Mouse (Mus musculus): ENCODE data around the gene Kif3b. TPM values are rescaled to one million over a fixed set of nuclear protein-coding genes. Genes with fewer than 3 reads are reported as not detected.
A peak's percentile ranks its signal among the peaks of the same experiment; 100 is the strongest.

Kif3b gene
- polyA plus RNA-seq, 1 experiment from 2014 or later = 7.7 TPM

DNA sequence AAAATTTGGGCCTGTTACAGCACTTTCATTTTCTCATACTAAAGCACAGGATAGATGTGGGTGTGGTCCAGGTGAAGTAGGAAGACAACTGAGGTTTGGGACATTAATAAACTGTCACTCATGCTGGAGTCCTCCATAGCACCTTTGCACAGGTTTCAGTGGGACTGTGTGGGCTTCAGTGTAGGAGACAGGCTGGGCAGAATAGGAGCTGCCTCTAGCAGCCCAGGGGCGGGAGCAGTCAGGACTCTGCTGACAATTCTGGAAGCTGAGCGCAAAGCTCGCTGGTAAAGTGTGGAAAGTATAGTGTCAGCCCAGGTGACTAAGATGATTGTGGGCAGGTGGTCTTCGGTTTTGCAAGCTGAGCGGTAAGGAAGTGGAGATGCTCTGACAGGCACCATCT, 9.9 kb downstream of the Kif3b start:
- H3K36me3 ChIP-seq = no peaks in the 10 kb centered on the region
- no peak overlapping the region for H3K27ac ChIP-seq
- WGBS = 94% methylated on average over 5 of the region's 5 CpGs
- H3K9ac ChIP-seq = no peak overlapping the region
- H3K27me3 ChIP-seq (replicated peaks) = no peaks in the 10 kb centered on the region
- H3K4me2 ChIP-seq (replicated peaks) = no peak overlapping the region
- H3K4me1 ChIP-seq (replicated peaks) = no peaks in the 10 kb centered on the region; the same call in 1 of the 2 replicates
- H3K4me3 ChIP-seq (replicated peaks) = no peak overlapping the region
- H3K9me3 ChIP-seq = no peaks in the 10 kb centered on the region
- no peak for ATAC-seq

DNA sequence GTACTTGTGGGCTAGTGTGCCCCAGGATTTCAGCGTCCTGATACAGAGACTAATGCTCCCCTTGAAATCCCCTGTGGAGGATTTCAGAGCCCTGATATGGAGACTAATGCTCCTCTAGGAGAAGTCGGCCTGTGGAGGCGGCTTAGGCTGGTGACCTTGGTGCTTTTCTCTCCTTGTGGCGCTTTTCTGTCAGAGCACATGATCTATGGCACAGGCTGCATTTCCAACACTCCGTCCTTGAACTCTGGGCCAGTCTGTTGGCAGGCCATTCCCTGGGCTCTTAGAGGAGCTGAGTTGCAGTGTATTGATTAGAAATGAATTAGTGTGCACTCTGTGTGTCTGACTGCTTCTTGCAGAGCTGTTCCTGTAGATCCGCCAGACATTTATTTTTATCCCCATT, 14.0 kb downstream of the Kif3b start:
- no peaks in the 10 kb centered on the region for H3K9me3 ChIP-seq
- H3K9ac ChIP-seq = no peak overlapping the region
- no peaks in the 10 kb centered on the region for H3K27me3 ChIP-seq (replicated peaks)
- H3K27ac ChIP-seq = peak overlapping the region; percentile 40; the same call in 1 of the 2 replicates
- H3K4me3 ChIP-seq (replicated peaks) = no peak overlapping the region
- H3K4me1 ChIP-seq (replicated peaks) = no peaks in the 10 kb centered on the region
- H3K36me3 ChIP-seq = no peaks in the 10 kb centered on the region
- peak; percentile 51; the same call in 1 of the 2 replicates for ATAC-seq
- H3K4me2 ChIP-seq (replicated peaks) = no peak overlapping the region
- WGBS = 67% methylated on average over 6 of the region's 6 CpGs

DNA sequence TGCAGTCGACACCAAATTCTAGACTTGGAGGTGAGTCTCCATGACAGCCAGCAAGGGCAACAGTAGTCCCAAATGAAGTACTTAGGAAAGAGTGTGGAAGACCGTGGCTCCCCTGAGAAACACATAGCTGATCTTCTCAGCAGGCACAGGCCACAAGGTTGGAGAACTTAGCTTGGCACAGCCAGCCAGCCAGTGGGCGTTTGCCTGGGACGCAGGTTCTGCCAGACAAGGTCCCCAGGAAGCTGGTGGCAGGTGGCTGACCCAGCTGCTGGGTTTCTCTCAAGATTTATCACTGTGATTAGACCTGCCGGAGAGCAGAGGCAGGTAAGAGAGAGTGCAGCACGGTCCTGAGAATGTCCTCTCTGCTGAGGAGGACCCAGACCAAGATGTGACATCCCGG, 17.4 kb downstream of the Kif3b start:
- Histone ChIP-seq H3K4me1 (replicated peaks) (no peaks in the 10 kb centered on the region), H3K36me3 (no peaks in the 10 kb centered on the region), H3K27me3 (replicated peaks) (no peaks in the 10 kb centered on the region), H3K9me3 (no peaks in the 10 kb centered on the region), H3K4me2 (replicated peaks) (no peak overlapping the region), H3K27ac (no peak overlapping the region), H3K4me3 (replicated peaks) (no peak overlapping the region), H3K9ac (no peak overlapping the region)
- no peak for ATAC-seq
- WGBS = 67% methylated on average over 7 of the region's 7 CpGs

GRCm38 (mm10) chr2:153309106-153309505, 17.9 kb downstream of the Kif3b start:
- no peak overlapping the region for H3K4me3 ChIP-seq (replicated peaks)
- H3K27ac ChIP-seq = no peak overlapping the region
- no peaks in the 10 kb centered on the region for H3K27me3 ChIP-seq (replicated peaks)
- H3K36me3 ChIP-seq = no peaks in the 10 kb centered on the region
- H3K9ac ChIP-seq = no peak overlapping the region
- 61% methylated on average over 8 of the region's 8 CpGs for WGBS
- no peaks in the 10 kb centered on the region for H3K9me3 ChIP-seq
- no peak overlapping the region for H3K4me2 ChIP-seq (replicated peaks)
- no peaks in the 10 kb centered on the region for H3K4me1 ChIP-seq (replicated peaks)
- no peak for ATAC-seq

DNA sequence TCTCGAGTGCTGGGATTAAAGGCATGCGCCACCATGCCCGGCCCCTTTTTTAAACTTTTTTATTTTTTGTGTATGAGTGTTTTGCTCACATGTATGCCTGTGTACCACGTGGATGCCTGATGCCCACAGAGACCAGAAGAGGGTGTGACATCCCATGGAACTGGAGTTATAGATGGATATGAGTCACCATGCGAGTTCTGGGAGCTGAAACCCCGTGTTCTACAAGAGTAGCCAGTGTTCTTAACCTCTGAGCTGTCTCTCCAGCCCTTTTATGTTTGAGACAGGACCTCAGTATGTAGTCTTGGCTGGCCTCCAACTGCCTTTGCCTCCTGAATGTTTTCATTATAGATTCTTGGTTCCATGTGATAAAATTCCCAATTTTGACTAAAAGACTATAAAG, 19.0 kb downstream of the Kif3b start:
- ATAC-seq = no peak
- Histone ChIP-seq H3K4me3 (replicated peaks) (no peak overlapping the region), H3K27me3 (replicated peaks) (no peaks in the 10 kb centered on the region), H3K27ac (no peak overlapping the region), H3K4me2 (replicated peaks) (no peak overlapping the region), H3K36me3 (no peaks in the 10 kb centered on the region), H3K9me3 (no peaks in the 10 kb centered on the region), H3K4me1 (replicated peaks) (no peaks in the 10 kb centered on the region), H3K9ac (no peak overlapping the region)
- WGBS = 81% methylated on average over 6 of the region's 6 CpGs

DNA sequence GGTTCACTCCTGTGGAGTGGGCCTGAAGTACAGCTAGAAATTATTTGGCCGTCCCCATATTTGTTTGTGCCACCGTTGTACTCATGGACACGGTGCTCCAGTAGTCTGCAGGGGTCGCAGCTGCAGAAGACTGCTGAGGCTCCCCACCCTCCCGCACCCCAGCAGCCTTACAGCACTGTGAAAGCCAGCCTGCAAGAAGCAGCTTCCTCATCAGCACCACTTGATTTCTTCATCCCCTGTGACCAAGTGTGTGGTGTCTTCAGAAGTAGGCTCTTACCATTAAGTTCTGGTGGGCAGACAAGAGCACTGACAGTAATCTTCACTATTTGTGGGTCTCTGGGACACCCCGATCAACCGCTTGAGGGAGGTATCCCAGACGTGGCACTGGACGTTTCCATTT, 21.7 kb downstream of the Kif3b start:
- Histone ChIP-seq H3K9me3 (no peaks in the 10 kb centered on the region), H3K4me2 (replicated peaks) (no peak overlapping the region), H3K27ac (no peak overlapping the region), H3K4me1 (replicated peaks) (no peaks in the 10 kb centered on the region), H3K9ac (no peak overlapping the region), H3K4me3 (replicated peaks) (no peak overlapping the region), H3K36me3 (no peaks in the 10 kb centered on the region), H3K27me3 (replicated peaks) (no peaks in the 10 kb centered on the region)
- whole genome bisulfite sequencing = 86% methylated on average over 9 of the region's 9 CpGs
- no peak for ATAC-seq

GRCm38 (mm10) chr2:153318408-153318807, 27.2 kb downstream of the Kif3b start:
- Histone ChIP-seq H3K9me3 (no peaks in the 10 kb centered on the region), H3K4me3 (replicated peaks) (no peak overlapping the region), H3K9ac (no peak overlapping the region), H3K4me2 (replicated peaks) (no peak overlapping the region), H3K4me1 (replicated peaks) (no peaks in the 10 kb centered on the region), H3K36me3 (0 out of 2 replicates have a peak, but pooled peaks cover 11% of the 10 kb centered on the region), H3K27ac (no peak overlapping the region), H3K27me3 (replicated peaks) (no peaks in the 10 kb centered on the region)
- 97% methylated on average over 4 of the region's 4 CpGs for WGBS
- no peak for ATAC-seq

- 80% methylated on average over 8 of the region's 8 CpGs for WGBS
- no peaks in the 10 kb centered on the region for H3K9me3 ChIP-seq
- H3K36me3 ChIP-seq = peaks cover 12% of the 10 kb centered on the region
- no peak for ATAC-seq
- 0 out of 2 replicates have a peak overlapping the region, but pooled peaks have one; percentile 15 for H3K27ac ChIP-seq
- no peak overlapping the region for H3K9ac ChIP-seq
- H3K4me1 ChIP-seq (replicated peaks) = no peaks in the 10 kb centered on the region
- H3K4me3 ChIP-seq (replicated peaks) = no peak overlapping the region
- H3K4me2 ChIP-seq (replicated peaks) = no peak overlapping the region
- H3K27me3 ChIP-seq (replicated peaks) = no peaks in the 10 kb centered on the region
Observed at GRCm38 (mm10) chr2:153319036-153319643, 27.9 kb downstream of the Kif3b start.

DNA sequence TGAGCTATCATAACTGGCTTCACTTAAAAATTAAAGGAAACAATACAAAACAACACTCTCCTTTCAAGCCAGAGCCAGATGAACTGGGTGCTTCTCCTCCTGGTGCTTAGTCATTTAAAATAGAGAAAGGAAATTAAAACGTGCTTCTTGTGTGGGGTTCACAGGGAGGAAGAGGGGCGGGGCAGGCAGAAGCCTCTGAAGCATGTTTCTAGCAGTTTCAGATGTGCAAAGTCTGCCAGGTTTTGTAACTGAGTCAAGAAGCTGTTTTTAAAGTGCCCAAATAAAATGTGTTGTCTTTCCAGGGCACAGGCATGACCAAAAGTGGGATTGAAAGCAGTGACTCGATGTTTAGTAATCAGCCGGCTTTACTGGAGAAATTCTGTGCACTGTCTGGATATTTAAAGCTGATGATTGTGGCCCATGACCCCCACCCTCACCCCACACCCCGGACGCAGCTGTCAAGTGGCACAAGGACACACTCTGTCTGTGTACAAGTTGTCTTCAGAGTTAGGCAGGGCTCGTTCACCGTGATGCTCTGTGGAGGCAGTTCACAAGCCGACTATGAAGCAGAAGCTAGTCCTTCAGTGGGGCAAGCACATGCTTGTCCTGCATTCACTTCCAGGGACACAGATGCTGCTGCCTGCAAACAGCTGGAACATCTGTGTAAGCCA, 34.6 kb downstream of the Kif3b start:
- no peaks in the 10 kb centered on the region for H3K9me3 ChIP-seq
- WGBS = 75% methylated on average over 9 of the region's 9 CpGs
- ATAC-seq = no peak
- H3K27me3 ChIP-seq (replicated peaks) = no peaks in the 10 kb centered on the region
- H3K4me1 ChIP-seq (replicated peaks) = no peaks in the 10 kb centered on the region
- H3K27ac ChIP-seq = no peak overlapping the region
- no peak overlapping the region for H3K9ac ChIP-seq
- H3K36me3 ChIP-seq = peaks cover 26% of the 10 kb centered on the region
- H3K4me3 ChIP-seq (replicated peaks) = no peak overlapping the region
- no peak overlapping the region for H3K4me2 ChIP-seq (replicated peaks)

DNA sequence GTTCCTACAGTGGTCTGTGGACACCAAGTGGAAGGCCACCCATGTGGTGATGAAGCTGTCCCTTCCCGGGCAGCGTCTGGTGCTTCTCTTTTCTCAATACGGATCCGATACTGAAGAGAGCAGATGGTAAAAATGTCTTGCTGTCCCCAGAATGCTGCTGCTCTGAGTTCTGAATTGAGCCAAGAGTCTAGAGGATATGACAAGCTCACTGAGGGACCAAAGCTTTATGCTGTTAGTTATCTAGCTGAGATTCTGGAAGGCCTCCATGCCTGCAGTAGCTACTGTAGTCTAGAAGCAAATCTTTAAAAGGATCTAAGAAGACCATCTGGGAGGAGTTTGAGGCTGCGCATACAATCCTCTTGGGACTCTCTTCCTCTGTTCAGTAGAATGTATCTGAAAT, 41.1 kb downstream of the Kif3b start:
- Histone ChIP-seq H3K27me3 (replicated peaks) (no peaks in the 10 kb centered on the region), H3K27ac (no peak overlapping the region), H3K4me1 (replicated peaks) (no peaks in the 10 kb centered on the region), H3K9ac (no peak overlapping the region), H3K9me3 (no peaks in the 10 kb centered on the region), H3K36me3 (peaks cover 14% of the 10 kb centered on the region), H3K4me2 (replicated peaks) (no peak overlapping the region), H3K4me3 (replicated peaks) (no peak overlapping the region)
- 92% methylated on average over 5 of the region's 5 CpGs for WGBS
- no peak for ATAC-seq

DNA sequence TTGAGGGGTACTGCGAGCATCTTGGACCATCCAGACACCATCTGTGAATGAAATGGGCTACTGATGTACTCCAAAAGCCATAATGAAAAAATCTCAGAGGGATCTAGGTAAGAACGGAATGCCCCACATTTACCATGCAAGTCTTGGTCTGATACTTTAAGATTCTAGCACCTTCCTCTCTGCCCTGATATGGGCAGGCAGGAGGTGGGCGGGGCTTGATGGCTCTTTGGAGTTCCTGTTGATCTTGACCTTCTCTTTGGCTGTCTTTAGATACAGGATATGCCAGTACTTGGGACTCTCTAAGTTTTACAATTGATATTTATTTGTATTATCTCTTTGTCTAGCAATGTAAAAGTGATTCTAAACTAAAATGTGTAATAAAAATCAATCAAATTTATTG, 41.8 kb downstream of the Kif3b start:
- ATAC-seq = no peak
- no peaks in the 10 kb centered on the region for H3K9me3 ChIP-seq
- H3K9ac ChIP-seq = no peak overlapping the region
- 92% methylated on average over 3 of the region's 3 CpGs for WGBS
- no peak overlapping the region for H3K4me2 ChIP-seq (replicated peaks)
- H3K36me3 ChIP-seq = peaks cover 14% of the 10 kb centered on the region
- H3K27ac ChIP-seq = no peak overlapping the region
- no peaks in the 10 kb centered on the region for H3K27me3 ChIP-seq (replicated peaks)
- no peaks in the 10 kb centered on the region for H3K4me1 ChIP-seq (replicated peaks)
- H3K4me3 ChIP-seq (replicated peaks) = no peak overlapping the region

GRCm38 (mm10) chr2:153333822-153334232, 42.6 kb downstream of the Kif3b start:
- no peak overlapping the region for H3K9ac ChIP-seq
- no peak for ATAC-seq
- no peak overlapping the region for H3K4me2 ChIP-seq (replicated peaks)
- 71% methylated on average over 6 of the region's 6 CpGs for WGBS
- H3K4me1 ChIP-seq (replicated peaks) = no peaks in the 10 kb centered on the region
- H3K36me3 ChIP-seq = peaks cover 14% of the 10 kb centered on the region
- H3K4me3 ChIP-seq (replicated peaks) = no peak overlapping the region
- no peak overlapping the region for H3K27ac ChIP-seq
- no peaks in the 10 kb centered on the region for H3K27me3 ChIP-seq (replicated peaks)
- H3K9me3 ChIP-seq = no peaks in the 10 kb centered on the region

DNA sequence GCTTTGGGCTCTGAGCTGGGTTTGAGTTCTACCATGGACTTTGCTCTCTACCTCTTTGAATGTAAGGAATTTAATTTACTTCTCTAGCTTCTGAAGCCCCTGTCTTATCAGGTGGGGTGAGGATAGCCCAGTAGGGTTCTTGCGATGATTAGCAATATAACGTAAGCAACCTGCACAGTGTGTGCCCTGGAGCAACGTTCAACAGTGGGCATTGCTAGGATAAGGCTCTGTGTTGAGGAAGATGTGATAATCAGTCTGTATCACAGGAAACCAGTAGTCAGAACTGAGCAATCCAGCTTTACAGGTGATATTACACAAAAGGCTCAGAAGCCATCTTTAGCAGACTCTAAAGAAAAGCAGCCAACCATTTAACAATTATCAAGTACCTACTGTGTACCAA, 43.1 kb downstream of the Kif3b start:
- no peaks in the 10 kb centered on the region for H3K27me3 ChIP-seq (replicated peaks)
- no peaks in the 10 kb centered on the region for H3K9me3 ChIP-seq
- H3K4me1 ChIP-seq (replicated peaks) = no peaks in the 10 kb centered on the region
- WGBS = 70% methylated on average over 3 of the region's 3 CpGs
- no peak overlapping the region for H3K9ac ChIP-seq
- no peak overlapping the region for H3K27ac ChIP-seq
- H3K36me3 ChIP-seq = peaks cover 13% of the 10 kb centered on the region
- no peak for ATAC-seq
- H3K4me3 ChIP-seq (replicated peaks) = no peak overlapping the region
- no peak overlapping the region for H3K4me2 ChIP-seq (replicated peaks)

Measured in intestine, embryonic 15.5 days (tissue).